Mouse (Mus musculus): ENCODE data around the gene Pcp4l1.

Pcp4l1 gene

DNA sequence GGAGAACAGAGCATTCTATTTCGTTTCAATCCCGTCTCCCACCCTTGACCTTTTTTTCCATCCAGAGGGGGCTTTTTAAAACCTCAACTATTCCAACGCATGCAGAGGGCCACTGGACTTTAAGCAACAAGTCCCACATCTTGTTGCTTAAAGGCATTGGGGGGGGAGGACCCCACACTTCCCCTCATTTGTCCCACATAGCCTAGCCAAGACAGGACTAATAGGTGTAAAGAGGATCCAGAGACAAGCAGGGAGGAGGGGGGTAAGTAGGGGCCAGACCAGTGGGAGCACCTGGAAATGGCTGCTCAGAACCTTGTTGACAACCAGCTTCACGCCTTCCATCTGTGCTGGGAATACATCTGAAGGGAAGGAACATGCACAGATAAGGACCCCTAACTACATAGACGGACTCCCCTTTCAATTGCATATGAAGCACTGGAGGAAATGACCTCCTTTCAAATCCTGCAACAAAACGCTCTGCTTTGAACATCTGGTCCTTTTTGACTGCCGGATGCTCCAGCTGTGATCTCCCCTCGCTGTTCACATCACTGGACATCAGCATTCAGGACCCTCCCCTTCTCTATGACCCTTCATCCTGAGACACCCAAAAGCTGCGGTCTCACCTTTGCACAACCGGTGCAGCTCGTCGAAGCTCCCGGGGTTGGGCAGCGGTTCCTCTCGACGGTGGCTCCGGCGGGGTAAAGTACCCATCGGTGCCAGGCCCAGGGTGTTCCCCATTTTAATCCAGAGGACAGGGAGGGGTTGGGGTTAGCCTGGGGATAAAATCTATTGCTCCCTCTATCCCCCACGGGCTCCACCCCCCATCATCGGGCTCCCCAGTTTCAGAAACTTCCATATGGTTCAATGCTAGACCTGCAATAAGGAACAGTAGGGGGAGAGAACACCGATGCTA is 25.5 kb upstream of the Pcp4l1 start:
- no peak for DNase-seq (ENCODE audit: extremely low read depth, low read depth)

DNA sequence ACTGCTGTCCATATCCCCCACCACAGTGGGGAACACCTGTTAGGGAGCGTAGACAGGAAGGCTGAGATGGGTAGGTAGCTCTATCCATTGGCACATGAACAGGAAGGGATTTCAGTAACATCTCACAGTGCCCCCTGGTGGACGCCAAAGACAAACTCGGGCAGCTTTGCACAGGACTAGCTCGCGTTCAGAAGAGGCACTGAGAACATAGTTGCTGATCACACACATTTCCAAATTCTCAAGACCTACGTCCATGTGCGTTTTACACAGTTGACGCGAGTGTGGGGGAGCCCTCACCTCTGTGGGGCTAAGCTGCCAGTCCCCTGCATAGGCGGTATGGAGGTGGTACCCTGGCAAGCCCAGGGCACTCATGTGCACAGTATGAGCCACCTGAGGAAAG is 24.8 kb upstream of the Pcp4l1 start:
- peak; percentile 74 for DNase-seq (ENCODE audit: extremely low read depth, low read depth)

DNA sequence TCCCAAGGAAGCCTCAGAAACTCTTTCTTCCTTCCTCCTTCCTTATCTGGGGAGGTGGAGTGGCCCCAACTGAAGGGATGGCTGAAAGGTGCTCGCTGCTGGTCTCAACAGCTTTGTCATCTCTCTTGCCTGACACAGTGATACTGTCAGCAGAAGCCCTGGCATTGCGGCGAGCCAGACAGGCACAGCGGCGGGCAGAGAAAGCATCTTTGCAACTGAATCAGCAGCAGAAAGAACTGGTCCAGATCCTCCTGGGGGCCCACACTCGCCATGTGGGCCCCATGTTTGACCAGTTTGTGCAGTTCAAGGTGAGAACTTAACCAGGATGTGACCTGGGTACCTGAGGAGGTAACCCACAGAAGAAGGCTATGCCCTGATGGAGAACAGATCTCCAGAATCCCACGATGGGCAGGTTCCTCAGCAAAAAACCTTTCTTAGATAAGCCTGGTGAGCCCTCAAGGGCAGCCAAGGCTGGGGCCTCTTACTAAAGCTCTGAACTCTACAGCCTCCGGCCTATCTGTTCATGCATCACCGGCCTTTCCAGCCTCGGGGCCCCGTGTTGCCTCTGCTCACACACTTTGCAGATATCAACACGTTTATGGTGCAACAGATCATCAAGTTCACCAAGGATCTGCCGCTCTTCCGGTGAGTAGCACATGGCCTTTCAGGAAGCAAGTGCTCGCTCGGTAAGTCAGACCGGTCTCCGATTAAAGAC is 20.3 kb upstream of the Pcp4l1 start:
- DNase-seq (ENCODE audit: extremely low read depth, low read depth), result no peak

DNA sequence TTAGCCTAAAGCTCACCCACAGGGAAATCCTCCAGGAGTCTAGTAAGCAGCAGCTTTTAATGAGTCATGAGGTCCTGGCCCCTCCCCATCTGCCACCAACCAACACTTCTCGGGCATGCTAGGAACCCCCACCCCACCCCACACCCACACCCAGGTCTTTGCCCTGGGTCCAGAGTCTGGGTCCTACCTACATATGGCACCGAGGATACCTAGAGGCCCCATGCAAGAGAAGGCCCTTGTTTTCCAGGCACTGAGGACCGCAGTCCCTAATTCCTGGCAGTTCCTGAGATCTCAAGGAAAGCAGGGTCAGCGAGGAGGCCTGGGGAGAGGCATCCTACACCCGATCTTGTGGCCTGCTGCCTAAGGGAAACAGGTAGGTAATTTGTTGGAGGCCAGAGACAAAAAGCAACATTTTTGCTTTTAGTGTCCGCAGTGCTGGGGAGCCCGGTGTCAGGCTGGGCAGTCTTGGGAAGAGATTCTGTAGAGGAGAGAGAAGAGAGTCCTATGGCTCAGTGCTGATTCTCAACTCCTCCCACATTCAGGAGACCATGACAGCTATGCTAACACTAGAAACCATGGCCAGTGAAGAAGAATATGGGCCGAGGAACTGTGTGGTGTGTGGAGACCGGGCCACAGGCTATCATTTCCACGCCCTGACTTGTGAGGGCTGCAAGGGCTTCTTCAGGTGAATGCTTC is 17.9 kb upstream of the Pcp4l1 start, which contains the start of gene Nr1i3:
Gene Nr1i3 (plus strand): TSS at position 170 of the 696 bp plus-strand sequence.
- no peak for DNase-seq (ENCODE audit: extremely low read depth, low read depth)

DNA sequence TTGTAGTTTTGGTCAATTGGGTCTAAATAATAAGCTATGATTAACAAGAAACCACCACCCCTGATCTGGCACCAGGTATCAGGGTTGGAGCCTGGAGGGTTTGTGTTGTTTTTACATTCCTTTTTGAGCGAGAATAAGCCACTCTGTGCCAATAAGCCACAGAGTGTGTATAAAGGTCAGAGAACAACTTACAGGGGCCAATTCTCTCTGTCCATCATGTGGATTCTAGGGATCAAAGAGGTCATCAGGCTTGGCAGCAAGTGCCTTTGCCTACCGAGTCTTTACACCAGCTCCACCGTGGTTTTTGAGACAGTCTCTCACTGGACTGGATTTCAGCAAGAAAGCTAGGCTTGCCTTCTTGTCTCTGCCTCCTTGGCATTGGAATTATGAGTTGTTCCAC is 16.8 kb upstream of the Pcp4l1 start:
- DNase-seq (ENCODE audit: extremely low read depth, low read depth), result no peak

DNA sequence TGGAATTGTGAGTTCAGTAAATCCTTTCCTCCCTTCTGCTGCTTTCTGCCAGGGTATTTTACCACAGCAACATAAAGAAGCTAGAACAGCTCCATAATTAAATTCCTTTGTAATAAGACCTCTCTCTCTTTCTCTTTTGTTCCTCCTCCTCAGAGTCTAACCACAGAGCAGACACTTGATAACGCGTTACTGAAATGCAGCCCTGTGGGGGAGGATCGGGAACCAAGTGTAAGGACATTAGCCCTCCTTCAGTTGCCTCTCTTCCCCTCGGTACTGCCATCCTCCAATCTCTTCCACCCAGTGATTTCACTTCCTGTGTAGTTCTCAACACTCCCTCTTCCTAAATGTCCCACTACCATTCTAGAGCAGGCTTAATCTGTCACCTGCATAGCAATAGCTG is 13.3 kb upstream of the Pcp4l1 start:
- DNase-seq (ENCODE audit: extremely low read depth, low read depth), result peak; percentile 59

DNA sequence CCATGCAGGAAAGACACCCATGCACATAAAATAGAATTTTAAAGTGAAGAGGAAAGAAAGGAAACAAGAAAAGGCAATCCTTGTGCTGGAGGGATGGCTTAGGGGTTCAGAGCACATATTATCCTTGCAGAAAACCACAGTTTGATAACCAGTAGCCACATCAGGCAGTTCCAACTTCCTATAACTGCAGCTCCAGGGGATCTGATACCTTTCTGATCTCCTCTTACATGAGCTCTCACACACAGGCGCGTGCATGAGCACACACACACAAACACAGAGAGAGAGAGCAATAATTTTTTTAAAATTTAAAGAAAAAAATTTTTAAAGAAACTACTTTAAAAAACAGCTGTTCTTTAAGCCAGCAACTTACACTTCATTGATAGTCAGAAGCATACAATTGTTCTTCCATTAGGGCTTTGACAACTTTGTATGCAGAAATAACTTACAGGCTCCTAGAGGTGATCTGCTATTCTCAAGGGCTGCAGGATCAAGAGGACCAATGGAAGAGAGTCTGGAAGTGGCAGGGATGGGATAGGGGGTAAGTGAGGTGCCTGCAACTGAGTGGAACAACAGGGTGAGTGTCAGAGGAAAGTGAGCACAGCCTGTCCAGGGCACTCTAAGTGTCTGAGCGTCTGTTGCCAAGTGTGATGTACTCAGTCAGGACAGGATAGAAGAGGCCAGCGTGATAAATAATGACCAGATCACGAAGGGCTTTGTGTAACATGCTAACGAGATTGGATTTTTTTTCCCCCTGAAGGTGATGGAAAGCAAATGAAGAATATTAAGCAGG is 9.8 kb upstream of the Pcp4l1 start:
- peak; percentile 83 for DNase-seq (ENCODE audit: extremely low read depth, low read depth)

DNA sequence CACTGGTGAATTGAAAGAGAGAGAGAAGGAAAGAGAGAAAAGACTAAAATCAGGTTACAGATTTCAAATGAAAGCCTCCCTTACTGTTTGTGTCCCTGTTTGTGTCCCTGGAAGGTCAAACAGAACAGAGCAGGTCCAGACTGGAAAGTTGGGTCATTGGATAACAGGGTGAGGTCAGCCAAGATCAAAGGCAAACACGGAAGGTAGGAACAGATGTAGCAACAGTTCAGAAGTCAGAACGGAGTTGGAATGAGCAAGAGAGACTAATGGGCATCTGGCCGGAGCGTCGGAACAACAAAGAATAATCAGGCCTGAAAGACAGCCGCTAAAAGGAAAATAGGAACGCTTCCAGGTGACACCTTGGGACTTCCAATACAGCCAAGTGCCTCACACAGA is 8.2 kb upstream of the Pcp4l1 start:
- DNase-seq (ENCODE audit: extremely low read depth, low read depth), result no peak

DNA sequence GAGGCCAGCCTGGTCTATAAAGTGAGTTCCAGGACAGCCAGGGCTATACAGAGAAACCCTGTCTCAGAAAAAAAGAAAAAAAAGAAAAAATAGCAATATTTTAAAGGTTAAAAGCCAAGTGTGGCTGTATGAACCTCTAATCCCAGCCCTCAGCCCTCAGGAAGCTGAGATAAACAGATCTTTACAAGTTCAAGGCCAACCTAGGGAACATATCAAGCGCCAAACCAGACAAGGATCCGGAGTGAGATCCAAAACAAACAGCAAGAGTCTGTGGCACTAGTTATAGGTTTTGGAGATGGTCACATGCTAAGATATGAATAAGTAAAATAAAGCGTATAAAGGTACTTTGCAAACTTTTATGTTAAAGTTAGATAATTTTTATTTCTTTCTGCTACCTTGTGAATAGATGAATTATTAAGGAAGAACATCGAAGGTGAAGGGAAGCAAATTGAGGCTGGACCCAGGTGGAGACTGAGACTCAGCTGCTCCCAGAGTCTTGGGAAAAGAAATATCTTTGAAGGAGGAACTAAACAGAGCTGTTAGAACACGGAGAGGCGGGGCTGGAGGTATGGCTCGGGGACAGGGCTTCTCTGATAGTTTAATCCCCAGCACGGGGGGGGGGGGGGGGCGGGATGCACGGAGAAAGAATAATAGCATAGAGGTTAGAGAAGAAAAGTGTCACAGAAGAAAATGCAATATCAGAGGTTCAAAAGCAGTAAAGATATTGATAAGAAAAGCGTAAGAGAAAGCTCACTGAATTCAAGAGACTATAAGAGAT is 7.6 kb upstream of the Pcp4l1 start:
- no peak for DNase-seq (ENCODE audit: extremely low read depth, low read depth)

DNA sequence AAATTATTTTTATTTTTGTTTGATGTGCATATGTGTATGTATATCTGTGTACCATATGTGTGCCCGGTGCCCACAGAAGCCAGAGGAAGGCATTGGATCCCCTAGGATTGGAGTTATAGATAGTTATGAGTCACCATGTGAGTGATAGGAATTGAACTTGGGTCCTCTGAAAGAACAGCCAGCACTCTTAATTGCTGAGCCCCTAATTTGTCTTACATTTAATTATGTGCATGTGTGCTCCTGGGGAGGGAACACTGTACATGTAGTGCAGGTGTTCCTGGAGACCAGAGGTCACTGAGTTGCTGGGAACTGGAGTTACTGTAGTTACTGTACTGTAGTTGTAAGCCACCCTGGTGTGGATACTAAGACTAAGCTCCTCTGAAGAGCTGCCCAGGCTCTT is 4.7 kb upstream of the Pcp4l1 start:
- no peak for DNase-seq (ENCODE audit: extremely low read depth, low read depth)

DNA sequence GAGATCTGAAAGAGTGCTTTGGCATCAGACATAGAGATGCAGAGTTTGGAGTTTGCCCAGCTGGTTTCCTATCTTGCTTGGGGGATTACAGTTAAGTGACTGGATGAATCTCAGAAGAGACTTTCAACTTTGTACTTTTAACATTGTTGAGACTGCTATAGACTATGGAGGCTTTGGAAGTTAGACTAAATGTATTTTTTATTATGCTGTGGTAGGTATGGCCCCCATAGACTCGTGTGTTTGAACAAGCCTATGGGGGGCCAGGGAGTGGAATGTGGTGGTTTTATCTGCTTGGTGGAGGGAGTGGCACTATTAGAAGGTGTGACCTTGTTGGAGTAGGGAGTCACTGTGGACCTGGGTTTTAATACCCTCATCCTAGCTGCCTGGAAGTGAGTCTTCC is 3.5 kb upstream of the Pcp4l1 start:
- DNase-seq (ENCODE audit: extremely low read depth, low read depth), result no peak

DNA sequence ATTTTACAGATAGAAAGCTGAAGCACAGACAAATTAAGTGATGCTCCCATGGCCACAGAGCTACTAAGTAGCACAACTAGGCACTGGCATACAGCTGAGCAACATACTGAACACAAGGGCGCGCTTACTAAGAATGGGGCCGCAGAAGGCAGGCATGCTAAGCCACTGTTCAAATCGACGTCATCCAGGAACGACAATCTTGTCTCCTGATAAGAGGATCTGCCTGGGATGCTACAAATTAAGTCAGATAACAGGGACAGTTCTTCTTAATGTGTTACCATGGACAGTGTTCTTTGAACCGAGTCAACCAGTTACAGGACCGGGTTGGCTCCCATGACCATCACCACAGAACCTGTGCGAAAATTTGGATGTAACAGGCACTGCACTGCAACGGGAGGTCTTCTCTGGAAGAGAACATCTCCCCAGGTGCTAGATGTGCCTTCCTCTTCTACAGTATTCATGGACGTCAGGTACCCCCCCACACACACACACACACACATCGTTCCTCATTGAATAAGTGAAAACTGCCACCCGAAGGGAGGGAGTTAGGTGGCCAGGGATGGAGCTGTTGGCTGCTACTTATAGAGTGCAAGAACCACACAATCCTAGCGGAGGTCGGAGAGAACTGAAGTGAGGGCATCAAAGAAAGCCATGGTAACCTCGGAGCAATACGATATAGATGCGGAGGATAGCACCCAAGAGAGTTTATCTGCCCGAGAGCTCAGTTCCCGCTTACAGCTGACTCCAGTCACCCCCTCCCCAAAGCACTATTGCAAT is 834 bp downstream of the Pcp4l1 start:
- no peak for DNase-seq (ENCODE audit: extremely low read depth, low read depth)

DNA sequence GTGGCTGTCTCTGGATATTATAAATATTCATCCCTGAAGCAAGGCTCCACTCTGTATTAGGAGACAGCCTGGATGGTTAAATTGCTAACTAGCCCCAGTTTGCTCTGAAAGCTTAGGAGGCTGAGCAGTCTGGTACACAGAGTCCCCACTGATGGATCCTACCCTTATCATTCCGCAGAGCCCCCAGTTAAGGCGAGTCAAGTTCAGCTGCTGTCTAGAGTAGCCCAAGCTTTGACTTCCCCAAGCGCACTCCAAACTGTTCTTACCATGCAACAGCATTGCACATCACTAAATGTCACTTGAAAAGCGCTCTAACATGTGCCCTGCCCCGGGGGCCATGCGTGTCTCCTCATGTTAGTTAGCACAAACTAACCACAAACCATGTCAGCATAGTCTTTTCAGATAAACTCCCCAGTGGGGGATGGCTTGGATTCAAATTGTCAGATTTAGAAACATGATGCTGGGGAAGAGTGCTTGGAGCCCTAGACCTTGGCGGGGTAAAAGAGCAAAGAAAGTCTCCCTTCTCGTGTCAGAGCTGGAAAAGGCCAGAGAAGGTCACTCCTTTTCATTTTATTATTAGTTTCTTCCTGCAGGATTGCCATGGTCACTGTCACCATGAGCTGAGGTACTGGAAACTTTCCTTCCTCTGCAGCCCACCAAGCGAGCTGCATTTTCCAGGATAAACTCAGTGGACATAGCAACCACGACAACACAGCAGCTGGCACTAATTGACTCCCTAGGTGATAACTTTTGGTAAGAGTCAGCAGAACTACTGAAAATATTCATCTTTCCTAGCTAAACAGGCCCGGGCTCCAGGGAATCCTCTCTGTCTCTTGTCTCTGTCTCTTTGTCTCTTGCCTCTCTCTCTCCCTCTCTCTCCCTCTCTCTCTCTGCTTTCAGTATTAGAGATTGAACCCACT is 1.9 kb downstream of the Pcp4l1 start:
- no peak for DNase-seq (ENCODE audit: extremely low read depth, low read depth)

DNA sequence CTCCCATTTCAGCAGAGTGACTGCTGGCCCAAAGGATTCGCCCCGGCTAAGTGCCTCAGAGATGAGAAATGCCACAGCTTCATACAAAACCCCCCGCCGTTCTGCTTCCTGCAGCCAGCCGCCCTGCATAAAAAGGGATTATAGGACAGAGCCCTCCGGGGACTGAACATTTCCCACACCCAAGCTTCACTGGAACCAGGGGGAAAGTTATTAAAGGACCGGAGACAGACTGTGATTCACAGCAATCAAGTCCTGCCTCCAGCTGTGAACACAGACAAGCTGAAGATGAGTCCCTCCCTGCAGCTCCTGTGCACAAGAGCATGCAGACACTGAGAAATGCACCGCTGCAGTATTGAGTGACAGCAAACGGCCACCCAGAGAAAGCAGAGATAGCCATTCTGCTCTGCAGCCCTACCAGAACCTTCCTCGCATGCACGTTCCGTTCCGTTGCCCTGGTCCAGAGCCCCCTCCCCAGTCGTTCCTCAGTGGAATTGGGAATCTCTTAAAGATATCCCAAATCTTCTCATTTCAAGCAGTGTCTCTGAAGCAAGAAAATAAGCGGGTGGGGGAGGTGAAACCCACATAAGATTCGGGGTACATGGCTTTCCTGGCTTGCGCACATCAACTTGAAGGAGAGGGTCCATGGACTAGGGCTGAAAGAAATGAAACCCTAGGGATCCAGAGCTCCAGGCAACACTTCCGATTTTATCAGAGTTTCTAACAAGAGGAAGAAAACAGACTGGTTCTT is 2.8 kb downstream of the Pcp4l1 start:
- DNase-seq (ENCODE audit: extremely low read depth, low read depth), result no peak

DNA sequence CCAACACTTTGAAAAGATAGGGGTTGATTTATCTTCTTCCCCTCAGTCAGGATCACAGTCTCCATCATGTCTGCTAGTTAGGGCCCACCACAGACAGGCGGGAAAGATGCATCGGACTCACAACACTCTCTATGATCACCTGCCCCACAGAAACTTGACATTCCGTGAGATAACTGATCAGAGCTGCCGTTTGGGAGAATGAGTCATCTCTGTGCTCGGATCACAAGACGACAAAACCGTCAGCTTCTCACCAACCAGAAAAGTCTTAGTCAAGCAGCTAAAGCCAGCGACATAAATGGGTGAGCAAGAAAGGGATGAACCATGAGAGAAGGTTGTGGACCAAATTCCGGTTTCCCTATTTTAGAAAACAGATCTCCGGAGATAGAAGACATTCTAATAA is 3.8 kb downstream of the Pcp4l1 start:
- DNase-seq (ENCODE audit: extremely low read depth, low read depth), result no peak

DNA sequence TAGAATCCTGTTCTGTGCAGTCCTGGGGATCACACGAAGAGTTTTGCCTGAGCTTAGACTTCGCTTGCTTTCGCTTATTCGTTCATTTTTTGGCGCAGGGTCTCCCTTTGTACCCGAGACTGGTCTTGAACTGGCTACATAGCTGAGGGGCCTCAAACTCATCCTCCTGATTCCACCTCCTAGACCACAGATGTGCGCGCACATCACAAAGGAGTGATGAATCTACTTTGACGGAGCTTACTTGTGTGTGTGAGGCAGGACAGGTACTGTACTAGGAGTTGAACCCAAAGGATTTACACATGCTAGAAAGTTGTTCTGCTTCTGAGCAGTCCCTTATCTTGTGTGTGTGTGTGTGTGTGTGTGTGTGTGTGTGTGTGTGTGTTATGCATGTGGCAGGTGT is 5.2 kb downstream of the Pcp4l1 start:
- DNase-seq (ENCODE audit: extremely low read depth, low read depth), result no peak

DNA sequence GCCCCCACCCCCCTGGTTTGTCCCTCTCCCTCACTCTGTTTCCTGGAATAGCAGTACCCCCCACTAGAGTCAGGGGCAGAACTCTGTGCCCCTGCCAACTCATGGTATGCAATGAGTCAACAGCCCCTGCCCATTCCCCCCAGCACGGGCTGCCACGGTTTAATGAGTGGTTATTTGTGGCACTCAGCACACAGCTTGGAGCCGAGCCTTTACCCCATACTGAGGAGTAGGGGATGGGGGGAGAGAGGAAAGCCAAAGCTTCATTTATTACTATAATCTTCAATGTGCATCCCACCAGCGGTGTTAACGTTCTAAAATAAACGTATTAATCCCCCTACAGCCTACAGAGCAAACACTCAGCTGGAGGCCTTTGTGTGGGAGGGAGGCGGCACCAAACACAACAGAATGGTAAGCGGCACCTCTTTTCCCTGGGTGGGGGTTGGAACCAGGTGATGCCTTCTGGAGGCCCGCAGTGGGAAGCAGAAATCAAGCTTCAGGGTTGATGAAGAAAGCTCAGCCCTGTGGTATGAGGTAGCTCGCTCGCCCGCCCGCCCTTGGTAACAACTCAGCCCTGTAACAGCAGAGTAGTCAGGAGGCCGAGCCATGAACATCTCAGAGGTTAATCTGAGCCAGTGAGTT is 6.5 kb downstream of the Pcp4l1 start:
- DNase-seq (ENCODE audit: extremely low read depth, low read depth), result no peak
